In the genomic region with DNA sequence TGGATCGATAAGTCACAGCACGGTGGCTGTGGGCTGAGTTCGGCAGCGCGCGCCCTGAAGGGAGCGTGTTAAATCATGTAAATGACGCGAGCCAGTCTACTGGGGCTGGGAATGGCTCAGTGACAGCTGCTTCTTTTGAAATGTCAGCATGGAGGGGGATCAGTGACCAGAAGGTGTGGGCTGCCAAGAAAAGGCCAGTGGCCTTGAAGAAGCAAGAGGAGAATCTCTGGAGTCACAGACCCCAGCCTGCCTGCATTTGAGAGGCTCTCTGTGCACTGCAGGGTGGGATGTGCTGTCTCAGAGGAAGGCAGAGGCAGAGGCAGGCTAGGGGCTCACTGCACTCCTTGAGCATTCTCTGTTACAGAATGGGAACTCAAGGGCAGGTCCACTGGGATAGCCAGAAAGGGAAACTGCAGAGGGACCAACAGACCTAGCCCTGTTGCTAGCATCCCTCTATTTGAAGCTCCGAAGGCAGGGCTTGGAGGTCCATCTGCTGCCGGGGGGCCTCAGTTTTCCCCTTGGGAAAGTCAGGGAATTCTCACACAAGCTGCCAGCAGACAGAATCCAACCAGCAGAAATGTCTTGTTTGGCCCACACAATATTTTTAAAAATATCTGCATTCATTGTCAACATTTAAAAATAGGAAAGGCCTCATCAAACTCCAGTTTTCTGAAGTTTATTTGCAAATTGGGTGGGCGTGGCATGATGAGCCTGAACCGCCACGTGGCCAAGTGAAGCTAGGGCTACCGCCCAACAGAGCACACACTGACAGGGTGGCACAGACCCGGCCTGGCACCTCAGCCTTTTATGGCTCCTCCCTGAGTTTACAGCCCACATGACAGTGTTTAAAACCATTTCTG, we compare ENCODE assay signal across 9 mouse cellular contexts.
DNase-seq lines count a peak whose midpoint lies in the region; ATAC-seq and TF ChIP-seq lines count a peak whose summit lies in the region.
"Had no signal": no experiment of that assay in that cellular context is flagged by ENCODE, and none has a peak within 500 bp of the region (broad histone marks: within the 10 kb centered on the region; RNA-seq: fewer than 3 reads in every experiment).

No protein-coding gene starts in this region.

- H3K4me2 ChIP-seq in forebrain, embryonic 14.5 days (ENCODE audit: low read length), result no peak overlapping the region
- H3K4me2 ChIP-seq in forebrain, postnatal 0 days (ENCODE audit: low read depth), result no peak overlapping the region
- H3K4me2 ChIP-seq: limb, embryonic 15.5 days had no signal

- no peak overlapping the region for H3K4me3 ChIP-seq in forebrain, embryonic 14.5 days (ENCODE audit: low read depth, low read length)
- H3K4me3 ChIP-seq in forebrain, postnatal 0 days (ENCODE audit: low read depth, low read length), result no peak overlapping the region
- no peak overlapping the region for H3K4me3 ChIP-seq in heart, embryonic 10.5 days
- H3K4me3 ChIP-seq in forebrain, embryonic 10.5 days, result no peak overlapping the region
- H3K4me3 ChIP-seq: limb, embryonic 15.5 days had no signal

- 72% methylated on average over 16 of the region's 16 CpGs for WGBS in forebrain, embryonic 14.5 days
- WGBS in forebrain, postnatal 0 days, result 55% methylated on average over 16 of the region's 16 CpGs
- 63% methylated on average over 16 of the region's 16 CpGs for WGBS in heart, embryonic 10.5 days
- WGBS in forebrain, embryonic 10.5 days, result 83% methylated on average over 16 of the region's 16 CpGs

- H3K27me3 ChIP-seq in forebrain, embryonic 14.5 days (replicated peaks; ENCODE audit: control insufficient read depth, insufficient read depth, low read length), result no peaks in the 10 kb centered on the region
- no peaks in the 10 kb centered on the region for H3K27me3 ChIP-seq in forebrain, postnatal 0 days (ENCODE audit: insufficient read depth, low read length)
- 0 out of 2 replicates have a peak, but pooled peaks cover 9% of the 10 kb centered on the region for H3K27me3 ChIP-seq in heart, embryonic 10.5 days (ENCODE audit: insufficient read depth, poor library complexity, severe bottlenecking)
- H3K27me3 ChIP-seq in forebrain, embryonic 10.5 days (ENCODE audit: poor library complexity, severe bottlenecking), result no peaks in the 10 kb centered on the region
- H3K27me3 ChIP-seq: limb, embryonic 15.5 days had no signal

- no peaks in the 10 kb centered on the region for H3K9me3 ChIP-seq in forebrain, embryonic 14.5 days (replicated peaks; ENCODE audit: control insufficient read depth, low read length)
- no peaks in the 10 kb centered on the region for H3K9me3 ChIP-seq in forebrain, postnatal 0 days (ENCODE audit: low read length)
- no peaks in the 10 kb centered on the region for H3K9me3 ChIP-seq in heart, embryonic 10.5 days
- H3K9me3 ChIP-seq in forebrain, embryonic 10.5 days, result no peaks in the 10 kb centered on the region
- H3K9me3 ChIP-seq: limb, embryonic 15.5 days had no signal

- H3K4me1 ChIP-seq in forebrain, embryonic 14.5 days (ENCODE audit: control insufficient read depth, insufficient read depth, low read length), result no peaks in the 10 kb centered on the region
- H3K4me1 ChIP-seq in forebrain, postnatal 0 days (ENCODE audit: insufficient read depth), result no peaks in the 10 kb centered on the region
- peaks cover 33% of the 10 kb centered on the region for H3K4me1 ChIP-seq in heart, embryonic 10.5 days
- H3K4me1 ChIP-seq in forebrain, embryonic 10.5 days, result peaks cover 17% of the 10 kb centered on the region

- peak overlapping the region; percentile 21; the same call in 1 of the 2 replicates for H3K9ac ChIP-seq in forebrain, embryonic 14.5 days (ENCODE audit: low read length)
- no peak overlapping the region for H3K9ac ChIP-seq in forebrain, postnatal 0 days
- H3K9ac ChIP-seq: limb, embryonic 15.5 days had no signal

- no peak for TF ChIP-seq CTCF in forebrain, postnatal 0 days (IDR thresholded peaks at IDR 0.05; ENCODE audit: low read depth)

- no peaks in the 10 kb centered on the region for H3K36me3 ChIP-seq in forebrain, embryonic 14.5 days (ENCODE audit: control insufficient read depth, insufficient read depth, low read length)
- H3K36me3 ChIP-seq in forebrain, postnatal 0 days (ENCODE audit: insufficient read depth), result no peaks in the 10 kb centered on the region
- no peaks in the 10 kb centered on the region for H3K36me3 ChIP-seq in heart, embryonic 10.5 days
- H3K36me3 ChIP-seq in forebrain, embryonic 10.5 days (replicated peaks), result no peaks in the 10 kb centered on the region
- H3K36me3 ChIP-seq: limb, embryonic 15.5 days had no signal

- DNase-seq in forebrain, embryonic 14.5 days (ENCODE audit: low spot score), result no peak
- DNase-seq in forebrain, postnatal 0 days, result no peak
- DNase-seq in brain, adult 2 months (ENCODE audit: low read depth, low spot score), result peak; percentile 39
- no peak for DNase-seq in heart, embryonic 10.5 days (ENCODE audit: low spot score)
- peak; percentile 7 for DNase-seq in lung, postnatal 25 days (ENCODE audit: low spot score)
- no peak for DNase-seq in layer of hippocampus, adult 9-10 months (ENCODE audit: low spot score)
- DNase-seq in forebrain, embryonic 10.5 days (ENCODE audit: extremely low spot score, low spot score), result no peak

- no peak overlapping the region for H3K27ac ChIP-seq in forebrain, embryonic 14.5 days (ENCODE audit: low read depth, low read length)
- H3K27ac ChIP-seq in forebrain, postnatal 0 days (ENCODE audit: low read depth, low read length), result no peak overlapping the region
- peak overlapping the region; percentile 64; the same call in 1 of the 2 replicates for H3K27ac ChIP-seq in heart, embryonic 10.5 days
- no peak overlapping the region for H3K27ac ChIP-seq in forebrain, embryonic 10.5 days
- H3K27ac ChIP-seq: limb, embryonic 15.5 days had no signal

- ATAC-seq in forebrain, embryonic 14.5 days, result no peak
- no peak for ATAC-seq in forebrain, postnatal 0 days
- ATAC-seq in frontal cortex, adult (ENCODE audit: low TSS enrichment), result no peak

Comparison
In these comparisons a context has a peak if more than half of its experiments do, and no peak if none do; other contexts are left out.
1. DNase-seq: peak in brain, adult 2 months (single experiment) and lung, postnatal 25 days (single experiment); none in forebrain, embryonic 14.5 days (single experiment), forebrain, postnatal 0 days (single experiment), heart, embryonic 10.5 days (single experiment), layer of hippocampus, adult 9-10 months (single experiment) and forebrain, embryonic 10.5 days (single experiment).